Mouse (Mus musculus): ENCODE data around the gene Trak2. TPM values are rescaled to one million over a fixed set of nuclear protein-coding genes. Genes with fewer than 3 reads are reported as not detected.

Trak2 gene
- polyA plus RNA-seq, 1 experiment: 101 TPM

DNA sequence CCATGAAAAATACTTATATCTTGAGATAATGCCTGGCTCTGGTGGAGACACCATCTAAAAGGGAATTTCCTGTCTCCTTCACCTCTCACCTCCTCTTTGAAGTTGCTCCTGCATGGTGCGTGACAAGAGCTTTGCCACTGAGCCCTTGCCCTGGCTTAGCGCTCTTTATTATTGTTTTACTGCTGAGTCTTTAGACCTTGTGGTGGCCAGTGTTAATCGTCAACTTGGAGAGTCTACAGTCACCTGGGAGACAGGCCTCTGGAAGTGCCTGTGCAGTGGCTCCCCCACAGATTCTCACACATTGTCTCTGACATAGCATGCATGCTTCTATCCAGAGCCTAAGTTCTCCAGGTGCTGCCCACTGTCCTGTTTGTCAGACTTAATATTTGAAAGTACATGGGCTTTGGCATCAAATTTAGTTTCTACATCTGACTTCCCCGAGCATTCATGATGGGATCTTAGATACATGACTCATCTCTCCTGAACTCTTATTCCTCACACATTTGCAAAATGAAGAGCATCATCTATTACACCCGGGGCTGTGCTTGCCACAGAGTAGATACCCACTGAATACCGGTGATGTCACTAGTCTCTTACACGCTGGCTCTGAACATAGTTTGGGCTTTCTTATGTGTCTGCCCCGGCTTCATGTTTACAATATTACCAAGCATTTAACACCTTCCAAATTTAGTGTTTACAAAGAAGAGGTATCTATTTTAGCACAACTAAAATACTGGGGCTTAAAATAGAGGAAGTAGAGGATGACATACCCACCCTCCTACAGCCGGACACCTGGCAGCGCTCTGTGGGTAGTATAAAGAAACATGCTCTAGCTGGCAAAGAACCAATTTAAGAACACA is 36.3 kb downstream of the Trak2 start:
- no peak for TF ChIP-seq GATA1 (IDR thresholded peaks at IDR 0.05; ENCODE audit: low read length)

DNA sequence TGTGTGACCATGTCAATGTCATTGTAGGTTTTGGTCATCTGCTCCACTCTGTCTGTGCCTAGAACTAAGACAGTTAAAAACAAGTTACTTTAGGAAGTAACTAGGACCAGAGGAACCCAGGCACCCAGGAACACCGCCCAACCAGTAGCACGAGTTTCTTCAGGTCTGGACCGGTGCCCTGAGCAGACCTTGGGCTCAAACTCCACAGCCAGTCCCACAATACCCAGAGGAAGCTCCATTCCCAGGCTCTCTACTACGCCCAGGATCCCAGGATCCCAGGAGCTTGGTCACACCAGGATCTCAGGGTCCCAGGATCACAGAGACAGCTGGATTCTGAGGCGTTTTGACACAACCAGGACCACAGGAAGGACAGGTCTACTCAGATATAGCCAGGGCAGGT is 46.6 kb downstream of the Trak2 start:
- TF ChIP-seq GATA1 (IDR thresholded peaks at IDR 0.05; ENCODE audit: low read length): no peak

DNA sequence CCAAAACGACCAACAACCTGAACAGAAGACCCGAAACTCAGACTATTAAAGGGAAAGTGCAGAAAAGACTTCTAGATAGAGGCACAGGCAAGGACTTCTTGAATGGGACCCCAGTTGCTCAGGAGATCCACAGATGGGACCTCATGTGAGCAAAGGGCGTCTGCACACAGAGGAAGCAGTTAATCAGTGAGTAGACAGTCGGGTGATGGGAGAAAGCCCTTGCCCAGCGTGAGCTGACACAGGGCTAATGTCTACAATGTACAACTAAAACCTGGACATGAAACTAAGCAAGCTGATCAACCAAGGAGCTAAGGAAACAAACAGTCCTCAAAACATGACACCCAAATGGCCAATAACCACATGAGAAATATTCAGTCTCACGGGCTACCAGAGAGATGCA is 55.7 kb downstream of the Trak2 start:
- no peak for TF ChIP-seq GATA1 (IDR thresholded peaks at IDR 0.05; ENCODE audit: low read length)

DNA sequence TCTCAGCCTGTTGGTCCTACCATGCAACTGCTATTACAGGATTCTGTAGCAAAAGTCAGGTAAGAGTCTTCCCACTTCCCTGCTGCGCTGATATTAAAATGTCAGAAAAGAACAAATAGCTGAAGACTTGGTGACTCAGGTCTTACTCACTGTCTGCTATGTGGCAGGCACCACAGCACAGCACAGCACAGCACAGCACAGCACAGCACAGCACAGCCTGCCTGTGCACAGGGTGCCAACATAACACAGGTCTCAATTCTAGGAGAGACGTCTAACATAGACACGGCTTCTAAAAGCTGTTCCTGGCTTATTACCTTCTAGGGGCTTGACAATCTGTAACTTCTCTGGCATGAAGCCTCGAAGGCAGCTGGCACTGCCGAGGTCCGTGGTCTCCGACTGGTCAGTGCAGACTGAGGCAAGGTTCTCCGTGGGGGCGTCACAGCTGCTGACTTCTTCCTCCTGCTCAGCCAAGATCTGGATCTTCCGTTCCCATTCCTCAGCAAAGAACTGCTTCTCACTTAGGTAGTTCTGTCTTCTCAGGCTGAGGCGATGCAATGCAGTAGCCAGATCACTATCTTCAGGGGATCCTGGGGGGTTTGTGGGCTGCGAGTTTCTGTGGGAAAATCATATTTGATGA is 63.5 kb downstream of the Trak2 start:
- no peak for TF ChIP-seq GATA1 (IDR thresholded peaks at IDR 0.05; ENCODE audit: low read length)

DNA sequence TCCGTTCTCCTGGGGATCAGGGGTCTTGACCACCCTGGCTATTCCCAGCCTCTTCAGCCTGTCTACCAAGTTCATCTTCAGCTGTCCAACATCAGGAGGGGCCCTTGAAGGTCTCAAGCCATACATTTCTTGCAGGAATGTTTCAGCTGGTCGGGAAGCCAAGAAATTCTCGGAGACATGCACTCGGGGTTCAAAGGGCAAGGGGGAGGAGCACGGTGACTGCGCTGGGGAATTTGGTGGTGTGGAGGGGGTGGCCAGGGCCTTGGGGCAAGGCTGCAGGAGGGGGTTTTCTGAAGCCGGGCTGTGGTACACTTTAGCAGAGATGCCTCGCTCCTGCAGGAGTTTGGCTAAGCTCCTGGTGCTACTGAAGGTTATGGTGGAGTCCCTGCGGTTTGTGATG is 69.5 kb downstream of the Trak2 start:
- TF ChIP-seq GATA1 (IDR thresholded peaks at IDR 0.05; ENCODE audit: low read length): no peak

DNA sequence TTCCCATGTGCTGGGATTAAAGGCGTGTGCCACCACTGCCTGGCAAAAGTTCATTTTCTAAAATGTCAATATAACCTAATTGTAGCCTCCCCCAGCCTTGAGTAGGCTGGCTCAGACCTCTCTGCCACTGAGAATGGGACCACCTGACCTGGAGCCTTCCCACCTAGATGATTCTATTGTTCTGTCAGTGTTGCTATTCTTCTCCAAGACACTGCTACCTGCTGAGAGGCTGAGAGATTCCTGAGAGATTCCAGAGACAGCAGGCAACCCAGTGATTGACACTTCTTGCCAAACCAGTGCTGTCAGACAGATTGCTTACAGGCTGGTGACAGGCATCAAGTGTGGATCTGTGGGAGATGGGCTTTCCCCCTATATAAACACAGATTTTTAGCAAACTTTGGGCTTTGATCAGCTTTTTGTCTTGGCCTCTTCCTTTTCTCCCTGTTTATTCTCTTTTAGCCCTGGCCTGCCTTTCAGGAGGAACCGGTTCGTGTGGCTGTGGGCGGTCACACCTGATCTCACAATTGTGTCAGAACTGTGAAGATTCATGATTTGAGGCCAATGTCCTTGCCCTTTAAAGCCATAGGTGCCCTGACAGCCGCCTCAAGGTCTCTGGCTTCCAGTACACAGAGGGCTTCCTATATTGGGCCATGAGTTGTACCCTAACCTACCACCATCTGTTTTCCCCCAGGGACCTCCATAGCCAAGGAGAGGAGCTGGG is 83.2 kb downstream of the Trak2 start:
- no peak for TF ChIP-seq GATA1 (IDR thresholded peaks at IDR 0.05; ENCODE audit: low read length)

DNA sequence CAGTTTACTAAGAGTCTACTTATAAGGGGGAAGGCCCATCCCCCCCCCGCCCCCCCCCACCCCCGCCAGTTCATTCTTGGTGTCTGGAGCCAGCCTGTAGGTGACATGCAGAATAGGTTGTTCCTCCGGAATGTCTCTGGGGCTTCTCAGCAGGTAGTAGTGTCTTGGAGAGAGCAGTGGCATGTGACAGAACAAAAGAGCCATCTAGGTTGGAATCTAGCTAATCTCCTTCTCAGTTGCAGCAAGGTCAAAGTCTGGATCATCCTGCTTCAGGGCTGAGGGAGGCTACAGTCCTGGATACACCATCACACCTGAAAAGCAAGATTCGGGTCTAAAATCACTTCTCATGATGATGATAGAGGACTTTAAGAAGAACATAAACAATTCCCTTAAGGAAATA is 87.6 kb downstream of the Trak2 start:
- TF ChIP-seq GATA1 (IDR thresholded peaks at IDR 0.05; ENCODE audit: low read length): no peak

Other genes starting within 250 kb of the Trak2 start
- gene Casp8, start 178.1 kb downstream of the Trak2 start, polyA plus RNA-seq (2012): 0.02 TPM in 1 of 2 replicates, not detected in the other
- 5.9 and 7.8 TPM in 2 replicates for gene Stradb, start 92 bp upstream of the Trak2 start, polyA plus RNA-seq (2012)
- not detected in 2 replicates for gene C2cd6, start 121.5 kb upstream of the Trak2 start, polyA plus RNA-seq (2012)
- 3.6 and 4.4 TPM in 2 replicates for gene Tmem237, start 147.0 kb upstream of the Trak2 start, polyA plus RNA-seq (2012)
- 0.11 TPM in 1 of 2 replicates, not detected in the other for gene Mpp4, start 190.0 kb upstream of the Trak2 start, polyA plus RNA-seq (2012)